Mouse (Mus musculus): ENCODE data around the gene Raet1d. TPM values are rescaled to one million over a fixed set of nuclear protein-coding genes. Genes with fewer than 3 reads are reported as not detected.
"Not testable (repeated sequence)": the region's sequence is repeated elsewhere in the genome, so short reads cannot be mapped to it uniquely, and the experiment has no call there.

Raet1d gene
- polyA plus RNA-seq, 1 experiment from 2014 or later = 8.0 TPM

GRCm38 (mm10) chr10:22413702-22414494 is 53.5 kb downstream of the Raet1d start:
- WGBS = 0% methylated on average over 1 of the region's 8 CpGs
- H3K36me3 ChIP-seq (ENCODE audit: control insufficient read depth, insufficient read depth, low read length); H3K4me2 ChIP-seq; H3K27ac ChIP-seq (ENCODE audit: low read depth, low read length); ATAC-seq (replicated peaks; ENCODE audit: low FRiP score); H3K27me3 ChIP-seq (replicated peaks; ENCODE audit: control insufficient read depth, insufficient read depth, low read length); H3K4me1 ChIP-seq (replicated peaks; ENCODE audit: control insufficient read depth, insufficient read depth, low read length); H3K9ac ChIP-seq (ENCODE audit: low read depth, low read length); H3K9me3 ChIP-seq (ENCODE audit: control insufficient read depth, low read length); DNase-seq (ENCODE audit: low spot score); H3K4me3 ChIP-seq (ENCODE audit: low read depth, low read length): not testable (repeated sequence)

Other genes starting within 250 kb of the Raet1d start
- gene E030030I06Rik, start 211.3 kb upstream of the Raet1d start, polyA plus RNA-seq (2014; fragmentation: Nextera tagmentation; extraction: Ambion mirVana) = 6.3 and 8.2 TPM in 2 replicates
- 3.2 and 4.0 TPM in 2 replicates for gene Raet1e, start 202.0 kb upstream of the Raet1d start, polyA plus RNA-seq (2014; fragmentation: Nextera tagmentation; extraction: Ambion mirVana)
- 0.29 TPM in 1 of 2 replicates, not detected in the other for gene H60b, start 202.0 kb upstream of the Raet1d start, polyA plus RNA-seq (2014; fragmentation: Nextera tagmentation; extraction: Ambion mirVana)